Mouse (Mus musculus): ENCODE measurements around the gene Iltifb. TPM values are rescaled to one million over a fixed set of nuclear protein-coding genes. Genes with fewer than 3 reads are reported as not detected.
"Not testable (repeated sequence)": the region's sequence is repeated elsewhere in the genome, so short reads cannot be mapped to it uniquely, and the experiment has no call there.

The Iltifb gene
- 39.4 and 42.9 TPM in 2 replicates for polyA plus RNA-seq (2012; rRNA removed)

DNA sequence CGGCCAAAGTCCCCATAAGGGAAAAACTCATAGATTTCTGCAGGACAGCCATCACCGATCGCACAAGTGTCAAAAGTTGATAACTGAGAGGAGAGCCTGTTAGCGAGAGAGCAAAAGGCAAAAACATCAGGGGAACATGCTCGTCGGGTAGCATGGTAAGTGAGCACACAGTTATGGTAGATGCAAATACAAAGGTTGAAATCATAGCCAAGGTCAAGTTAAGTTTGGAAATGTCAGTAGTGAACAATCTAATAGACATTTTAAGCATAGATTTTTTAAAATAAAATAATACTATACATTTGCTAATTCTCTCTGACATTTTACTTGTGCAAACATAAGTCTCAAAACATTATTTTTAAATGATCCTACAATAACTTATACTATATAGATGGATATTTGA is at the start of gene Iltifb:
Gene Iltifb (minus strand): TSS at position 101 of the 400 bp plus-strand sequence.
- Histone ChIP-seq H3K27me3 (ENCODE audit: control insufficient read depth, insufficient read depth, low read length) (no peaks in the 10 kb centered on the region), H3K4me3 (replicated peaks; ENCODE audit: insufficient read depth, low read depth, low read length) (no peak within 1 kb of the TSS), H3K27ac (ENCODE audit: insufficient read depth, low read length) (no peak within 1 kb of the TSS), H3K4me1 (ENCODE audit: control insufficient read depth, insufficient read depth, low read length) (no peaks in the 10 kb centered on the region)
- no peak for TF ChIP-seq POLR2A (IDR thresholded peaks at IDR 0.05; ENCODE audit: borderline replicate concordance, insufficient read depth, low read length)
- no peak for TF ChIP-seq CTCF (IDR thresholded peaks at IDR 0.05; ENCODE audit: borderline replicate concordance, insufficient read depth, low read depth, low read length)
- 93% methylated on average over 6 of the region's 6 CpGs for WGBS
- DNase-seq: no peak

DNA sequence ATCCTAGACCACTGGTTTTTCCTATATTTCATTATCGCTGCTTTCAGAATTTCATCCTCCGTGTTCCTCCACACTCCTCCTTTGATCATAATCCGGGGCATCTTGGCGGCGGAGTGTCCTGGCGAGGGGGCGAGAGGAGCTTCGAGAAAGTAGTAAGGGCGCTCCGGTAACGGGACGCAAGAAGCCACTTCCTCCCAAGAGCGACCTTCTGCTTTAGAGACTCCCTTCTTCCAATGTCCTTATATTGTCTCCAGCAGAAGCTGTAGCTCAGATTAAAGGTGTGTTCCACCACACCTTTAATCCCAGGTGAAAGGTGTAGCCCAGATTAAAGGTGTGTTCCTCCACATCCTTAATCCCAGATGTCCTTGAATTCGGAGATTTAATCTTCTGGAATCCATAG is 48.3 kb upstream of the Iltifb start, which contains the start of gene Gm9046:
Gene Gm9046 (minus strand): TSS at position 101 of the 400 bp plus-strand sequence.
- not testable (repeated sequence) for H3K4me1 ChIP-seq (ENCODE audit: control insufficient read depth, insufficient read depth, low read length); DNase-seq; H3K4me3 ChIP-seq (replicated peaks; ENCODE audit: insufficient read depth, low read depth, low read length); H3K27me3 ChIP-seq (ENCODE audit: control insufficient read depth, insufficient read depth, low read length); H3K27ac ChIP-seq (ENCODE audit: insufficient read depth, low read length)
- WGBS: no CpG with 5 or more reads among the region's 14 CpGs

- WGBS: no CpG with 5 or more reads among the region's 14 CpGs
- H3K27me3 ChIP-seq (ENCODE audit: control insufficient read depth, insufficient read depth, low read length); H3K4me3 ChIP-seq (replicated peaks; ENCODE audit: insufficient read depth, low read depth, low read length); H3K27ac ChIP-seq (ENCODE audit: insufficient read depth, low read length); H3K4me1 ChIP-seq (ENCODE audit: control insufficient read depth, insufficient read depth, low read length); DNase-seq: not testable (repeated sequence)
Observed at GRCm38 (mm10) chr10:118337731-118338130, 42.9 kb upstream of the Iltifb start, which contains the start of gene Gm9045. Gene Gm9045, minus strand, starts transcription at chr10:118337831.

DNA sequence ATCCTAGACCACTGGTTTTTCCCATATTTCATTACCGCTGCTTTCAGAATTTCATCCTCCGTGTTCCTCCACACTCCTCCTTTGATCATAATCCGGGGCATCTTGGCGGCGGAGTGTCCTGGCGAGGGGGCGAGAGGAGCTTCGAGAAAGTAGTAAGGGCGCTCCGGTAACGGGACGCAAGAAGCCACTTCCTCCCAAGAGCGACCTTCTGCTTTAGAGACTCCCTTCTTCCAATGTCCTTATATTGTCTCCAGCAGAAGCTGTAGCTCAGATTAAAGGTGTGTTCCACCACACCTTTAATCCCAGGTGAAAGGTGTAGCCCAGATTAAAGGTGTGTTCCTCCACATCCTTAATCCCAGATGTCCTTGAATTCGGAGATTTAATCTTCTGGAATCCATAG is 37.5 kb upstream of the Iltifb start, which contains the start of gene Gm9044:
Gene Gm9044 (minus strand): TSS at position 101 of the 400 bp plus-strand sequence.
- H3K27ac ChIP-seq (ENCODE audit: insufficient read depth, low read length); H3K27me3 ChIP-seq (ENCODE audit: control insufficient read depth, insufficient read depth, low read length); H3K4me3 ChIP-seq (replicated peaks; ENCODE audit: insufficient read depth, low read depth, low read length); H3K4me1 ChIP-seq (ENCODE audit: control insufficient read depth, insufficient read depth, low read length); DNase-seq: not testable (repeated sequence)
- no CpG with 5 or more reads among the region's 14 CpGs for WGBS

- H3K27ac ChIP-seq (ENCODE audit: insufficient read depth, low read length); H3K27me3 ChIP-seq (ENCODE audit: control insufficient read depth, insufficient read depth, low read length); DNase-seq; H3K4me1 ChIP-seq (ENCODE audit: control insufficient read depth, insufficient read depth, low read length); H3K4me3 ChIP-seq (replicated peaks; ENCODE audit: insufficient read depth, low read depth, low read length): not testable (repeated sequence)
- WGBS: no CpG with 5 or more reads among the region's 11 CpGs
Observed at GRCm38 (mm10) chr10:118326869-118327268, 32.0 kb upstream of the Iltifb start, which contains the start of gene Gm9040. Gene Gm9040, minus strand, starts transcription at chr10:118326969.

DNA sequence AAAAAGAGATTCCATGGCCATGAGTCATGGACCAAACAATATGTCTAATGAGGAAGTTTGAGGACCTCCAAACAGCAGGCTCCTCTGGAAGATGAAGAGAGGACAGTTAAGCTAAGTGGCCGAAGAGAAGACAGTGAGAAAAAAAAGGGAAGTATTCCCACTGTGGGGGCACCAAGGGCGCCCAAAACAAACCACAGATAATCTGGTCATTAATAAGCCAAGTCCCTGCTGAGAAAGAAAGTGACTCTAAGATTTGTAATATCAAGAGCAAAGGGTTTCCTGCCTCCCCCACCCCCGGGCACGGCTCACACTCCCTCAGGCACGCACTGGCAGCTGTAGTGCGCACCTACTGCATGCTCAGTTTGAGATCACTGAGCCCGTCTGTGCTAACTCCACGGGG is 24.2 kb upstream of the Iltifb start:
- 76% methylated on average over 8 of the region's 8 CpGs for WGBS

DNA sequence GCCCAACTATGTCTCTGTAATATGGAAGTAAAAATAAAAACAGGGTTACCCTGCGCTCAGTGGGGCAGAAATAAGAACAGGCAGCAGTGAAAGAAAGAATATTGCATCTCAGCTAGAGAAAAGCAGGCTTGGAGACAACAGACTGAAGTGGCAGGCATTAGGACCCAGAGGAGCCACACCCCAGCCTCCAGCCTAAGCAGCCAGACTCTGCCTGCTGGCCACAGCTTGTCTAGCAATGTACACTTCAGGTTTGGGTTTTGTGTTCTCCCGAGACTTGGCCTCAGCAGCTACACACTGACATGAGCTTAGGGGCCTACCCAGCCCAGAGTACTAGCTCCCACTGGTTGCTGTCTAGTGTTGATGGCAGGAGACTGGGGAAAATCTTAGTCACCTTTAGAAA is 7.3 kb upstream of the Iltifb start:
- H3K27me3 ChIP-seq (ENCODE audit: control insufficient read depth, insufficient read depth, low read length); H3K4me1 ChIP-seq (ENCODE audit: control insufficient read depth, insufficient read depth, low read length); H3K27ac ChIP-seq (ENCODE audit: insufficient read depth, low read length); H3K4me3 ChIP-seq (replicated peaks; ENCODE audit: insufficient read depth, low read depth, low read length); DNase-seq: not testable (repeated sequence)
- WGBS: 44% methylated on average over 2 of the region's 2 CpGs

More for the DNA sequence above, 24.2 kb upstream of the Iltifb start:
- DNase-seq: no peak
- no peak overlapping the region for H3K4me3 ChIP-seq (replicated peaks; ENCODE audit: insufficient read depth, low read depth, low read length)
- H3K27me3 ChIP-seq (ENCODE audit: control insufficient read depth, insufficient read depth, low read length): no peaks in the 10 kb centered on the region
- H3K4me1 ChIP-seq (ENCODE audit: control insufficient read depth, insufficient read depth, low read length): no peaks in the 10 kb centered on the region
- no peak overlapping the region for H3K27ac ChIP-seq (ENCODE audit: insufficient read depth, low read length)
- TF ChIP-seq POLR2A (IDR thresholded peaks at IDR 0.05; ENCODE audit: borderline replicate concordance, insufficient read depth, low read length) (no peak), CTCF (IDR thresholded peaks at IDR 0.05; ENCODE audit: borderline replicate concordance, insufficient read depth, low read depth, low read length) (no peak)

- H3K27ac ChIP-seq (ENCODE audit: insufficient read depth, low read length); DNase-seq; H3K4me3 ChIP-seq (replicated peaks; ENCODE audit: insufficient read depth, low read depth, low read length); H3K27me3 ChIP-seq (ENCODE audit: control insufficient read depth, insufficient read depth, low read length); H3K4me1 ChIP-seq (ENCODE audit: control insufficient read depth, insufficient read depth, low read length): not testable (repeated sequence)
- 64% methylated on average over 3 of the region's 5 CpGs for WGBS
Observed at GRCm38 (mm10) chr10:118283016-118283415, 11.8 kb downstream of the Iltifb start.

DNA sequence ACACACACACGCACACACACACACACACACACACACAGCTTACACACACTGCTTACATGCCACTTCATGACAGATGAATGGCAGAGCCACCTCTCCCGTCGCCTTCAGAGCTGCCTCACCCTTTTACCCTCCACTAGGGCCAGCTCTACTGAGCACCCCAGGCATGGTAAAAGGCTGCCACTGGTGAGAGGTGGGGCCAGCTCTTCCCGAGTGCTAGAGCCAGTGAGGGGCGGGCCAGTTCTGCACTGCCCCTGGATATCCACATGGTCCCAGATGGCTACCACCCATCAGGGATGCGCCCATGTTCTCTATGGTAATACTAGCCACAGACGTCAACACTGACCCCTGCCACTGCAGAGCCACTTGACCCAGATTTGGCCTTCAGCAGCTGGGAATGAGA is 12.3 kb downstream of the Iltifb start:
- H3K4me1 ChIP-seq (ENCODE audit: control insufficient read depth, insufficient read depth, low read length); H3K27ac ChIP-seq (ENCODE audit: insufficient read depth, low read length); H3K4me3 ChIP-seq (replicated peaks; ENCODE audit: insufficient read depth, low read depth, low read length); DNase-seq; H3K27me3 ChIP-seq (ENCODE audit: control insufficient read depth, insufficient read depth, low read length): not testable (repeated sequence)
- WGBS: 66% methylated on average over 6 of the region's 7 CpGs

GRCm38 (mm10) chr10:118278069-118278468 is 16.8 kb downstream of the Iltifb start:
- not testable (repeated sequence) for H3K4me1 ChIP-seq (ENCODE audit: control insufficient read depth, insufficient read depth, low read length); H3K27ac ChIP-seq (ENCODE audit: insufficient read depth, low read length); H3K4me3 ChIP-seq (replicated peaks; ENCODE audit: insufficient read depth, low read depth, low read length); DNase-seq; H3K27me3 ChIP-seq (ENCODE audit: control insufficient read depth, insufficient read depth, low read length)
- no CpG with 5 or more reads among the region's 4 CpGs for WGBS

GRCm38 (mm10) chr10:118271416-118271815 is 23.4 kb downstream of the Iltifb start:
- DNase-seq: not testable (repeated sequence)
- WGBS: 100% methylated on average over 1 of the region's 2 CpGs

DNA sequence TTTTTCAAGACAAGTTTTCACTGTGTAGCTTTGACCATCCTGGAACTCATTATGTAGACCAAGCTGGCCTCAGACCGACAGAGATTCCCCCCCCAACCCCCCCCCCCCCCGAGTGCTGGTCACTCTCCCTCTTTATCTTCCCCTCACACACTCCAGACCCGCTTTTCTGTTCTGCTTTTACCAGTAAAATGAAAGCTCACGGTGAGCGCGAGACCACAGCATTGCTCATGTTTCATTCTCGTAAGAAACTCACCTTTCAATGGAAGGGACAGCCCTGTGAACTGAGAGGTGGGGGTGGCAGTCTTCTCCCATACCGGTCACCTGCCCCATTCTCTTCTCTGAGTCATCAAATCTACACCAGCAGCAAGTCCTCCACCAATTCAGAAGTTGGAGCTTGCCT is 26.0 kb downstream of the Iltifb start:
- WGBS: 71% methylated on average over 2 of the region's 8 CpGs

More at GRCm38 (mm10) chr10:118271416-118271815, 23.4 kb downstream of the Iltifb start:
- not testable (repeated sequence) for H3K27ac ChIP-seq (ENCODE audit: insufficient read depth, low read length); H3K4me3 ChIP-seq (replicated peaks; ENCODE audit: insufficient read depth, low read depth, low read length); H3K27me3 ChIP-seq (ENCODE audit: control insufficient read depth, insufficient read depth, low read length); H3K4me1 ChIP-seq (ENCODE audit: control insufficient read depth, insufficient read depth, low read length)

GRCm38 (mm10) chr10:118258388-118258787 is 36.5 kb downstream of the Iltifb start, which contains the start of gene Gm32802:
Gene Gm32802, plus strand, starts transcription at chr10:118258688.
- not testable (repeated sequence) for H3K4me3 ChIP-seq (replicated peaks; ENCODE audit: insufficient read depth, low read depth, low read length); H3K27ac ChIP-seq (ENCODE audit: insufficient read depth, low read length); H3K27me3 ChIP-seq (ENCODE audit: control insufficient read depth, insufficient read depth, low read length); H3K4me1 ChIP-seq (ENCODE audit: control insufficient read depth, insufficient read depth, low read length); DNase-seq
- WGBS: no CpG with 5 or more reads among the region's 13 CpGs

More for the DNA sequence above, 26.0 kb downstream of the Iltifb start:
- not testable (repeated sequence) for H3K27me3 ChIP-seq (ENCODE audit: control insufficient read depth, insufficient read depth, low read length); H3K4me1 ChIP-seq (ENCODE audit: control insufficient read depth, insufficient read depth, low read length); DNase-seq; H3K4me3 ChIP-seq (replicated peaks; ENCODE audit: insufficient read depth, low read depth, low read length); H3K27ac ChIP-seq (ENCODE audit: insufficient read depth, low read length)
